Mouse (Mus musculus) B cell, adult 62 days (primary cell): ENCODE data around the gene Gm10721. TPM values are rescaled to one million over a fixed set of nuclear protein-coding genes. Genes with fewer than 3 reads are reported as not detected.

ENCODE experiments used
- total RNA-seq: library from RNA; stranded (reverse); gene quantifications from 4 replicates; pipeline ENCODE4 v1.2.4, GENCODE M21; 2023

The Gm10721 gene
- total RNA-seq: 1.8 TPM in 1 of 4 replicates, not detected in the others

GRCm38 (mm10) chr9:3012733-3013279 is at the start of gene Gm10721:
Gene Gm10721, plus strand, starts transcription at chr9:3013140.

GRCm38 (mm10) chr9:3000445-3000972 is 12.4 kb upstream of the Gm10721 start, which contains the start of gene Gm10722:
Gene Gm10722, plus strand, starts transcription at chr9:3000922.

GRCm38 (mm10) chr9:3002794-3003396 is 10.0 kb upstream of the Gm10721 start, which contains the start of gene Gm11168:
Gene Gm11168, plus strand, starts transcription at chr9:3003346.

GRCm38 (mm10) chr9:3015354-3015753 is 2.4 kb downstream of the Gm10721 start, which contains the start of gene Gm10720:
Gene Gm10720, plus strand, starts transcription at chr9:3015654.

GRCm38 (mm10) chr9:3017108-3017507 is 4.2 kb downstream of the Gm10721 start, which contains the start of gene Gm10719:
Gene Gm10719, plus strand, starts transcription at chr9:3017408.

GRCm38 (mm10) chr9:3023312-3023984 is 10.5 kb downstream of the Gm10721 start, which contains the start of gene Gm10718:
Gene Gm10718, plus strand, starts transcription at chr9:3023547.

GRCm38 (mm10) chr9:3024912-3025467 is 12.1 kb downstream of the Gm10721 start, which contains the start of gene Gm10717:
Gene Gm10717, plus strand, starts transcription at chr9:3025417.

GRCm38 (mm10) chr9:3034299-3034698 is 21.4 kb downstream of the Gm10721 start, which contains the start of gene Gm17535:
Gene Gm17535, plus strand, starts transcription at chr9:3034599.

GRCm38 (mm10) chr9:3036577-3036976 is 23.6 kb downstream of the Gm10721 start, which contains the start of gene Gm10715:
Gene Gm10715, plus strand, starts transcription at chr9:3036877.

Other genes starting within 250 kb of the Gm10721 start
- gene Gm10722, start 12.2 kb upstream of the Gm10721 start, total RNA-seq: not detected in 4 replicates
- not detected in 4 replicates for gene Gm11168, start 9.8 kb upstream of the Gm10721 start, total RNA-seq
- gene Gm10720, start 2.5 kb downstream of the Gm10721 start, total RNA-seq: not detected in 4 replicates
- gene Gm10719, start 4.3 kb downstream of the Gm10721 start, total RNA-seq: 1.9 to 4.8 TPM (median 2.8 TPM) in 4 replicates
- 3.9 to 5.9 TPM (median 4.9 TPM) in 4 replicates for gene Gm10718, start 10.4 kb downstream of the Gm10721 start, total RNA-seq
- 1.4 TPM in 1 of 4 replicates, not detected in the others for gene Gm10717, start 12.3 kb downstream of the Gm10721 start, total RNA-seq
- not detected in 4 replicates for gene Gm17535, start 21.5 kb downstream of the Gm10721 start, total RNA-seq
- not detected in 4 replicates for gene Gm10715, start 23.7 kb downstream of the Gm10721 start, total RNA-seq